Mouse (Mus musculus): ENCODE data around the gene Prdm8. TPM values are rescaled to one million over a fixed set of nuclear protein-coding genes. Genes with fewer than 3 reads are reported as not detected.

Gene Prdm8
- polyA plus RNA-seq, 1 experiment from 2014 or later: 0.19 TPM

DNA sequence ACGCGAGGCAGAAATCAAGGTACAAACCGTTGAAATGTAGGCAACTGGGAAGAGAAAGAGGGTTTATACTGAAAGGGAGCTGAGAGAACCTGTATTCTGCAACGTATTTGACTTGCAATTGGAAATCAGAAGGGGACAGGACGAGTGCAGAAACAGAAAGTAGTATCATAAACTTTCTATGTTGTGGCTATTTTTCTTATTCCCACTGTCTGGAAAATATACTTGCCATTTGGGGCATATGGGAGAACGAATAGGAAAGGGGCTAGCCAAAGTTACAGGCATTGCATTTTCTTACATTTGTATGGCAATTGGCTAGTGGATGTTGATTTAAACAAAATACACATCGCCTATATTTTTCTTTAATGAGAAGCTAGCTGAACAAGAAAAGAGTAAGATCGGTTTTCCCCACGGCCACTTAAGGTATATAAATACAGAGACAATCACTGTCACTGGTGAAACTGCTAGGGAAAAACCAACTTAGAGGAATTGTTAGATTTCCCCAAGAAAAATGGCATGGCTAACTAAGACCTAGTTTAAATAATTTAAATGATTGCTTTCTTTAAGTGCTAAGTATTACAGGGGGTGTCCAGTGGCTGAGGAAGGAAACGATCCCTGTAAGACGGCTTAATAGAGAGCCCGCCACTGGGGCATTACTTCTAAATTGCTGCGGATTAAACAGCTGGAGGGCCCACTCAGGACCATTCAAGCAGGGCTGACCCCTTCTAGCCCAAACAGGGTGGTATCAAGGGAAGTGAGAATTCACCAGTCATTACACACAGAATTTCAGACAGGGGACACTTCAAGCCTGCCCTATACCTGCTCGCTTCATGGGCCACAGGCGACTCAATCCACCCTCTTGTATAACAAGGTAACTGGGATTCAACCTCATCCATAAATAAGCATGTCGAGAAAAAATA lies 14.9 kb downstream of the Prdm8 start:
- peaks cover 98% of the 10 kb centered on the region for H3K27me3 ChIP-seq (replicated peaks; ENCODE audit: control insufficient read depth, insufficient read depth, low read length)
- H3K4me2 ChIP-seq (ENCODE audit: low read length): no peak overlapping the region
- no peaks in the 10 kb centered on the region for H3K36me3 ChIP-seq (ENCODE audit: control insufficient read depth, insufficient read depth, low read length)
- H3K9me3 ChIP-seq (ENCODE audit: control insufficient read depth, low read length): no peaks in the 10 kb centered on the region
- no peak overlapping the region for H3K4me3 ChIP-seq (ENCODE audit: low read depth, low read length)
- H3K4me1 ChIP-seq (replicated peaks; ENCODE audit: control insufficient read depth, insufficient read depth, low read length): no peaks in the 10 kb centered on the region; the same call in 1 of the 2 replicates
- no peak overlapping the region for H3K27ac ChIP-seq (ENCODE audit: low read depth)
- no peak overlapping the region for H3K9ac ChIP-seq (ENCODE audit: low read length)
- DNase-seq (ENCODE audit: low spot score) (no peak), ATAC-seq (replicated peaks; ENCODE audit: low FRiP score, low TSS enrichment, low read depth) (no peak)
- WGBS: 4% methylated on average over 16 of the region's 16 CpGs

DNA sequence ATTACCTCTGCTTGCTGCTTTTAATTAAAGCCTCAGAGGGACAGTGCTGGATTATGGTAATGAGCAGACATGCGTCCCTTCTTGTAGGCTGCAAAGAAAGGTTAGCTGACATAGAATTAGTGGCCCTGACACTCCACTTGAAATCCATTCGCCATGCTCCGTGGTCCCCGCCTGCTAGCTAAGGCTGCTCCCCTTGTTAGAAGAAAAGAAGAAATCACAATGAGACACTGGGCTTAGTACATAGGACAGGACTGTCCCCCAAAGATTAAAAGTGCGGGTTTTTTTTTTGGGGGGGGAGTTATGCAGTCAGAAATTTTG lies 15.6 kb downstream of the Prdm8 start:
- ATAC-seq (replicated peaks; ENCODE audit: low FRiP score, low TSS enrichment, low read depth): no peak
- Histone ChIP-seq H3K4me2 (ENCODE audit: low read length) (no peak overlapping the region), H3K27ac (ENCODE audit: low read depth) (no peak overlapping the region), H3K4me3 (ENCODE audit: low read depth, low read length) (no peak overlapping the region), H3K27me3 (replicated peaks; ENCODE audit: control insufficient read depth, insufficient read depth, low read length) (peaks cover 98% of the 10 kb centered on the region), H3K9ac (ENCODE audit: low read length) (no peak overlapping the region), H3K36me3 (ENCODE audit: control insufficient read depth, insufficient read depth, low read length) (no peaks in the 10 kb centered on the region), H3K4me1 (replicated peaks; ENCODE audit: control insufficient read depth, insufficient read depth, low read length) (no peaks in the 10 kb centered on the region; the same call in 1 of the 2 replicates), H3K9me3 (ENCODE audit: control insufficient read depth, low read length) (no peaks in the 10 kb centered on the region)
- WGBS: 3% methylated on average over 5 of the region's 5 CpGs
- DNase-seq (ENCODE audit: low spot score): no peak

GRCm38 (mm10) chr5:98183031-98183595 lies 16.1 kb downstream of the Prdm8 start:
- H3K4me2 ChIP-seq (ENCODE audit: low read length): no peak overlapping the region
- no peaks in the 10 kb centered on the region; the same call in 1 of the 2 replicates for H3K4me1 ChIP-seq (replicated peaks; ENCODE audit: control insufficient read depth, insufficient read depth, low read length)
- H3K9me3 ChIP-seq (ENCODE audit: control insufficient read depth, low read length): no peaks in the 10 kb centered on the region
- peaks cover 98% of the 10 kb centered on the region for H3K27me3 ChIP-seq (replicated peaks; ENCODE audit: control insufficient read depth, insufficient read depth, low read length)
- DNase-seq (ENCODE audit: low spot score) (no peak), ATAC-seq (replicated peaks; ENCODE audit: low FRiP score, low TSS enrichment, low read depth) (no peak)
- 3% methylated on average over 14 of the region's 14 CpGs for WGBS
- no peak overlapping the region for H3K27ac ChIP-seq (ENCODE audit: low read depth)
- H3K36me3 ChIP-seq (ENCODE audit: control insufficient read depth, insufficient read depth, low read length): no peaks in the 10 kb centered on the region
- no peak overlapping the region for H3K9ac ChIP-seq (ENCODE audit: low read length)
- no peak overlapping the region for H3K4me3 ChIP-seq (ENCODE audit: low read depth, low read length)

GRCm38 (mm10) chr5:98184281-98184910 lies 17.4 kb downstream of the Prdm8 start:
- DNase-seq (ENCODE audit: low spot score): no peak
- Histone ChIP-seq H3K4me2 (ENCODE audit: low read length) (no peak overlapping the region), H3K36me3 (ENCODE audit: control insufficient read depth, insufficient read depth, low read length) (no peaks in the 10 kb centered on the region), H3K27me3 (replicated peaks; ENCODE audit: control insufficient read depth, insufficient read depth, low read length) (peaks cover 98% of the 10 kb centered on the region), H3K27ac (ENCODE audit: low read depth) (no peak overlapping the region), H3K4me1 (replicated peaks; ENCODE audit: control insufficient read depth, insufficient read depth, low read length) (peaks cover 1% of the 10 kb centered on the region), H3K9me3 (ENCODE audit: control insufficient read depth, low read length) (no peaks in the 10 kb centered on the region), H3K4me3 (ENCODE audit: low read depth, low read length) (no peak overlapping the region), H3K9ac (ENCODE audit: low read length) (no peak overlapping the region)
- WGBS: 4% methylated on average over 17 of the region's 17 CpGs
- ATAC-seq (replicated peaks; ENCODE audit: low FRiP score, low TSS enrichment, low read depth): no peak

DNA sequence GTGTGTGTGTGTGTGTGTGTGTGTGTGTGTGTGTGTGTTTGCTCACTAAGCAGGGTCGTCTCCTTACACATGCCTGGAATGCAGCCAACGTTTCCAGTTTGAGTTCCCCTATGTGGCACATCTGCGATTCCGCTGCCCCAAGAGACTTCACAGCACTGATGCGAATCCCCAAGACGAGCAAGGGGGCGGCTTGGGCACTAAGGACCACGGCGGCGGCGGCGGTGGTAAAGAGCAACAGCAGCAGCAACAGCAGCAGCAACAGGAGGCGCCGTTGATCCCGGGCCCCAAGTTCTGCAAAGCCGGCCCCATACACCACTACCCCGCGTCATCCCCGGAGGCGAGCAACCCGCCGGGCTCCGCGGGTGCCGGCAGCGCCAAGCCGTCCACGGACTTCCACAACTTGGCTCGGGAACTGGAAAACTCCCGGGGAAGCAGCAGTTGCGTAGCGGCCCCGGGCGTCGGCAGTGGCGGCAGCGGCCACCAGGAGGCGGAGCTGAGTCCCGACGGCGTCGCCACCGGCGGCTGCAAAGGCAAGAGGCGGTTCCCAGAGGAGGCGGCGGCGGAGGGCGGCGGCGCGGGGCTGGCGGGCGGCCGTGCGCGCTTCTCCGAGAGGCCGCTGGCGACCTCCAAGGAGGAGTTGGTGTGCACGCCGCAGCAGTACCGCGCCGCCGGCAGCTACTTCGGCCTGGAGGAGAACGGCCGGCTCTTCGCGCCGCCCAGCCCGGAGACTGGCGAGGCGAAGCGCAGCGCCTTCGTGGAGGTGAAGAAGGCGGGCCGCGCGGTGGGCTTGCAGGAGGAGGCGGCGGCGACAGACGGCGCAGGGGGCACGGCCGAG lies 18.2 kb downstream of the Prdm8 start:
- DNase-seq (ENCODE audit: low spot score): peak; percentile 97
- Histone ChIP-seq H3K4me3 (ENCODE audit: low read depth, low read length) (peak overlapping the region; percentile 50), H3K36me3 (ENCODE audit: control insufficient read depth, insufficient read depth, low read length) (no peaks in the 10 kb centered on the region), H3K27ac (ENCODE audit: low read depth) (no peak overlapping the region), H3K4me2 (ENCODE audit: low read length) (peak overlapping the region; percentile 92), H3K4me1 (replicated peaks; ENCODE audit: control insufficient read depth, insufficient read depth, low read length) (peaks cover 4% of the 10 kb centered on the region), H3K9ac (ENCODE audit: low read length) (0 out of 2 replicates have a peak overlapping the region, but pooled peaks have one; percentile 13), H3K27me3 (replicated peaks; ENCODE audit: control insufficient read depth, insufficient read depth, low read length) (peaks cover 98% of the 10 kb centered on the region), H3K9me3 (ENCODE audit: control insufficient read depth, low read length) (no peaks in the 10 kb centered on the region)
- WGBS: under 1% methylated on average over 83 of the region's 89 CpGs
- ATAC-seq (replicated peaks; ENCODE audit: low FRiP score, low TSS enrichment, low read depth): peak; percentile 70

- DNase-seq (ENCODE audit: low spot score): peak; percentile 76
Measured at GRCm38 (mm10) chr5:98185806-98186751, 19.1 kb downstream of the Prdm8 start.

DNA sequence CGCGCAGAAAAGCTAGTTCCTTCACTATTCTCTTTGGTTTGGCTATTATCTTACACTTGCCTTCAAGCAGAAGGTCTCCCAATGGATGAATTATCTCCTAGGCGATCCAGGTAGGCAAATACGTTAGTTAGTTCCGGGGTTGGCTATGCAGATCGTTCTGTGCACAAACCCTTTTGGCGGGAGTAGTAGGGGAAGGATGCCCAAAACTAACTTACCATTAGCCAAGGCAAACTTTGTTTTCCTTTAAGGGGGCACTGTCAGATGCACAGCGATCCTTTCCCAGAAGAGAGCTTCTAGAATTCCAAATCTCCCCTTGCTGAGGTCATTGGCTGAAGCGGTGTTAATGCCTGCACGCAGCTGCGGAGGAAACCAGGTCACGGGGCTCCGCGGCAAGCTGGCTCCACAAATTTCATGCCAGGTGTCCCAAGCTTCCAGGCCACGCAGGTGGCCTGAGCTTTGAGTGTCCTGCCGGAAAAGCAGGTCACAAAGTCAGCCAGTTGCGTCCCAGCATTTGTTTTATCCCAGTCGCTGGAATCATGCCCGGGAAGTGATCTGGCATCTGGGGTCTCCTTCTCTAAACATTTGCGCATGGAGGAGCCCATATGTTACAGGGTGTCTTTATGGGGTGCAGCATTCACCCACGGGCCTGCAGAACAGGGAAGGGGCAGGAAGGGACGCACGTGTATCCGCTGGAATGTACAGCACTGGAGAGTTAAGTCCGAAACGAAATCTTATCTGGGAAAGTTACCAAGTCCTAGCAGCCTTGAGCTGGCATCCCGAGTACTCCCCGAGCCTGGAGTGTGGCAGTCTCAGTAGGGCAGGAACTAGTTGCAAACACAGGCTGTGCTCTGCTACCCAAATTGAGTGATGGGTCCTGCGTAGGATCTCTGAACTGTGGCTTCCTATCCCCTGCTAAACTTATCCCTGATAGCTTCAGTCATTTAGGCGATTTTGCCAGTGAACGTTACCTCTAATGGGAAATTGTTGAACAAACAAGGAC lies 22.5 kb downstream of the Prdm8 start:
- DNase-seq (ENCODE audit: low spot score) (no peak), ATAC-seq (replicated peaks; ENCODE audit: low FRiP score, low TSS enrichment, low read depth) (no peak)
- H3K4me3 ChIP-seq (ENCODE audit: low read depth, low read length): no peak overlapping the region
- 1% methylated on average over 31 of the region's 31 CpGs for WGBS
- peaks cover 4% of the 10 kb centered on the region for H3K4me1 ChIP-seq (replicated peaks; ENCODE audit: control insufficient read depth, insufficient read depth, low read length)
- no peak overlapping the region for H3K9ac ChIP-seq (ENCODE audit: low read length)
- H3K9me3 ChIP-seq (ENCODE audit: control insufficient read depth, low read length): no peaks in the 10 kb centered on the region
- no peak overlapping the region for H3K27ac ChIP-seq (ENCODE audit: low read depth)
- peak overlapping the region; percentile 28 for H3K4me2 ChIP-seq (ENCODE audit: low read length)
- H3K27me3 ChIP-seq (replicated peaks; ENCODE audit: control insufficient read depth, insufficient read depth, low read length): peaks cover 70% of the 10 kb centered on the region
- H3K36me3 ChIP-seq (ENCODE audit: control insufficient read depth, insufficient read depth, low read length): no peaks in the 10 kb centered on the region

More at GRCm38 (mm10) chr5:98185806-98186751, 19.1 kb downstream of the Prdm8 start:
- peak overlapping the region; percentile 50 for H3K4me3 ChIP-seq (ENCODE audit: low read depth, low read length)
- peaks cover 97% of the 10 kb centered on the region for H3K27me3 ChIP-seq (replicated peaks; ENCODE audit: control insufficient read depth, insufficient read depth, low read length)
- peak overlapping the region; percentile 92 for H3K4me2 ChIP-seq (ENCODE audit: low read length)
- no peaks in the 10 kb centered on the region for H3K9me3 ChIP-seq (ENCODE audit: control insufficient read depth, low read length)
- H3K36me3 ChIP-seq (ENCODE audit: control insufficient read depth, insufficient read depth, low read length): no peaks in the 10 kb centered on the region
- 0 out of 2 replicates have a peak overlapping the region, but pooled peaks have one; percentile 13 for H3K9ac ChIP-seq (ENCODE audit: low read length)
- under 1% methylated on average over 64 of the region's 106 CpGs for WGBS
- H3K27ac ChIP-seq (ENCODE audit: low read depth): no peak overlapping the region
- peak; percentile 57 for ATAC-seq (replicated peaks; ENCODE audit: low FRiP score, low TSS enrichment, low read depth)
- peaks cover 4% of the 10 kb centered on the region for H3K4me1 ChIP-seq (replicated peaks; ENCODE audit: control insufficient read depth, insufficient read depth, low read length)
